In the genomic region with DNA sequence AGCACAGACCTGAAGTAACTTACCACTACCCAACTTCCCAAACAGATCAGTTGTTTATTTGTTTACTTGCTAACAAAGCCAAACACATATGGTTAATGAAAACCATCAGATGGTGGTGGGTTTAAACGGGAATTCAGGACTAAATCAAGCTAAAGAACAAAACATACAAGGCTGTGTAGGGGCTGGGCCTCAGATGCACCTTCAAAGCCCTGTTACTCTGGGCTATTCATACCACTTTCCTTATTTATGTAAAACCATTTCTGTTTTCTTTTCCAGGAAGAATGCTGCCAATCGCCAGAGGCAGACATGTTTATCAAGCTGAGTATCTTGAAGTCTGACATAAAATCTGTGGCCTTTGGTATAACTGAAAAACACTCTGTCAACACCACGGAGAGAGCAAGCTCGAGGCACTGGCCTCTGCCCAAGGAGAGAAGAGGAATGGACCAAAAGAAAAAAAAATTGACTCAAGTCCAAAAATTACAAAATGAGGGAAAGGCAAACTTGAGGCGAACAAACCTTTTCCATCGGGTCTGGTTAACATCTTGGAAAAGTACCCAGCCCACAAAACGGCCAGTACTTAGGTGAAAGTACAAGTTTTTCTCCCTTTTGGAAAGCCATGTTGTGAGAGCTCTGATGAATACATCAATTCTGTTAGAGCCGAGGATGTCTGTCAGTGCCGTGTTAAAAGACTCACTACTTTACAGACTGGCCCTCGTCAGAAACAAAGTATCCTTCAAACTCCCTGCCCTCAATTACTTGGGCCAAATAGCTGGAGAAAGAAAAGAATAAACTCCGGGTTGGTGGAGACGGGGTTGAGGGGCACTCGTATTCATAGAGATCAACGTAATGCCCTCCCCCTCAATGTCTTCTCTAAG, we compare ENCODE assay signal across 11 mouse cellular contexts.
DNase-seq lines count a peak whose midpoint lies in the region; ATAC-seq and TF ChIP-seq lines count a peak whose summit lies in the region.
"Had no signal": no experiment of that assay in that cellular context is flagged by ENCODE, and none has a peak within 500 bp of the region (broad histone marks: within the 10 kb centered on the region; RNA-seq: fewer than 3 reads in every experiment).

No protein-coding gene starts in this region.

- TF ChIP-seq EP300 in heart, adult 2 months (IDR thresholded peaks at IDR 0.05; ENCODE audit: insufficient read depth, low read depth, low read length) = no peak
- no peak for TF ChIP-seq EP300 in heart, postnatal 0 days (IDR thresholded peaks at IDR 0.05; ENCODE audit: low read depth)

- peak in 1 of 2 experiments; percentile 49 for DNase-seq in heart, adult 2 months
- DNase-seq in heart, postnatal 36 days = no peak
- DNase-seq in 3134 (ENCODE audit: extremely low read depth, insufficient read length, low spot score) = peak; percentile 62
- peak; percentile 41 for DNase-seq in heart, postnatal 0 days (ENCODE audit: low spot score)
- no peak for DNase-seq in ovary, adult 18-20 months (ENCODE audit: low spot score)
- DNase-seq in spleen, adult 18-20 months = no peak
- no peak for DNase-seq in urinary bladder, postnatal 10 days (ENCODE audit: low spot score)
- DNase-seq: cerebellum, adult 18-20 months had no signal

- no peaks in the 10 kb centered on the region for H3K79me2 ChIP-seq in heart, adult 2 months (replicated peaks; ENCODE audit: control insufficient read depth, insufficient read depth, low read length)

- 0 out of 2 replicates have a peak, but pooled peaks have one; percentile 36 for ATAC-seq in heart, postnatal 0 days (ENCODE audit: insufficient read depth, low read depth)
- ATAC-seq: CD4-positive, CD25-positive, alpha-beta regulatory T cell, adult 4 months had no signal

- intact Hi-C loops in heart, adult 2 months (cut with DNase I) = no loop called here
- intact Hi-C loops in heart, postnatal 36 days (cut with DNase I) = loop anchor here (5.0 kb wide), 1 partner anchor 80 kb away; no protein-coding TSS in a partner anchor

- peak overlapping the region; percentile 72 for H3K27ac ChIP-seq in heart, adult 2 months
- H3K27ac ChIP-seq in embryonic fibroblast, embryonic 13.5 days (ENCODE audit: insufficient read depth, low read length) = peak overlapping the region; percentile 98
- H3K27ac ChIP-seq in heart, postnatal 0 days (ENCODE audit: low read depth) = peak overlapping the region; percentile 48
- H3K27ac ChIP-seq: liver, embryonic 14.5 days had no signal

- no peak overlapping the region for H3K4me2 ChIP-seq in heart, postnatal 0 days (ENCODE audit: low read depth, low read length)

- no peak overlapping the region for H3K9ac ChIP-seq in heart, adult 2 months (ENCODE audit: low read depth, low read length)
- H3K9ac ChIP-seq in heart, postnatal 0 days (replicated peaks; ENCODE audit: low read depth, low read length) = no peak overlapping the region
- H3K9ac ChIP-seq: liver, embryonic 14.5 days had no signal

- H3K4me1 ChIP-seq in heart, adult 2 months (ENCODE audit: control insufficient read depth, insufficient read depth, low read length) = peaks cover 1% of the 10 kb centered on the region
- peaks cover 10% of the 10 kb centered on the region for H3K4me1 ChIP-seq in embryonic fibroblast, embryonic 13.5 days (ENCODE audit: control insufficient read depth, insufficient read depth, low read length)
- no peaks in the 10 kb centered on the region for H3K4me1 ChIP-seq in heart, postnatal 0 days (ENCODE audit: control insufficient read depth, insufficient read depth)

- TF ChIP-seq CTCF in heart, adult 2 months (IDR thresholded peaks at IDR 0.05) = no peak
- TF ChIP-seq CTCF in embryonic fibroblast, embryonic 13.5 days (IDR thresholded peaks at IDR 0.05; ENCODE audit: borderline replicate concordance, insufficient read depth, low read length) = no peak
- no peak for TF ChIP-seq CTCF in heart, postnatal 0 days (IDR thresholded peaks at IDR 0.05; ENCODE audit: low read depth)

- 61% methylated on average over 14 of the region's 14 CpGs for WGBS in heart, adult 2 months
- WGBS in heart, postnatal 0 days = 58% methylated on average over 14 of the region's 14 CpGs

- no peak for TF ChIP-seq POLR2A in heart, adult 2 months (IDR thresholded peaks at IDR 0.05; ENCODE audit: insufficient read depth, low read depth, low read length)
- no peak; the same call in 1 of the 2 replicates for TF ChIP-seq POLR2A in embryonic fibroblast, embryonic 13.5 days (IDR thresholded peaks at IDR 0.05; ENCODE audit: low read depth, low read length)

- H3K9me3 ChIP-seq in heart, postnatal 0 days (replicated peaks; ENCODE audit: control insufficient read depth, low read length) = no peaks in the 10 kb centered on the region

- H3K27me3 ChIP-seq in heart, adult 2 months (ENCODE audit: control insufficient read depth, insufficient read depth, low read length) = no peaks in the 10 kb centered on the region
- no peaks in the 10 kb centered on the region for H3K27me3 ChIP-seq in heart, postnatal 0 days (ENCODE audit: control insufficient read depth, insufficient read depth, low read length)

- H3K36me3 ChIP-seq in heart, adult 2 months (ENCODE audit: control insufficient read depth, insufficient read depth, low read length) = no peaks in the 10 kb centered on the region
- H3K36me3 ChIP-seq in heart, postnatal 0 days (replicated peaks; ENCODE audit: control insufficient read depth, insufficient read depth, low read length) = no peaks in the 10 kb centered on the region

- no peak overlapping the region for H3K4me3 ChIP-seq in heart, adult 2 months
- H3K4me3 ChIP-seq in embryonic fibroblast, embryonic 13.5 days (ENCODE audit: insufficient read depth, low read length) = no peak overlapping the region
- no peak overlapping the region for H3K4me3 ChIP-seq in heart, postnatal 0 days (ENCODE audit: low read depth, low read length)

Comparison
In these comparisons a context has a peak if more than half of its experiments do, and no peak if none do; other contexts are left out.
1. DNase-seq: peak in 3134 (single experiment) and heart, postnatal 0 days (single experiment); none in heart, postnatal 36 days (0 of 2), ovary, adult 18-20 months (single experiment), spleen, adult 18-20 months (0 of 2) and urinary bladder, postnatal 10 days (single experiment).
2. H3K27ac ChIP-seq: peak in every context shown above with its lines; median percentile 98 in embryonic fibroblast, embryonic 13.5 days; 72 in heart, adult 2 months; 48 in heart, postnatal 0 days.